Mouse (Mus musculus) spleen, adult 12 weeks (tissue): ENCODE measurements around the gene Htr6.
A peak's percentile ranks its signal among the peaks of the same experiment; 100 is the strongest.

Experiments used
- DNase-seq: peaks from one replicate; pipeline ENCODE4 v3.0.0; 2022; ENCODE audit warnings: low spot score

The Htr6 gene

GRCm38 (mm10) chr4:139075041-139075711 is at the start of gene Htr6:
Gene Htr6, minus strand, starts transcription at chr4:139075570.
- DNase-seq = no peak

- no peak for DNase-seq
Observed at GRCm38 (mm10) chr4:139124940-139125339, 49.6 kb upstream of the Htr6 start.

DNA sequence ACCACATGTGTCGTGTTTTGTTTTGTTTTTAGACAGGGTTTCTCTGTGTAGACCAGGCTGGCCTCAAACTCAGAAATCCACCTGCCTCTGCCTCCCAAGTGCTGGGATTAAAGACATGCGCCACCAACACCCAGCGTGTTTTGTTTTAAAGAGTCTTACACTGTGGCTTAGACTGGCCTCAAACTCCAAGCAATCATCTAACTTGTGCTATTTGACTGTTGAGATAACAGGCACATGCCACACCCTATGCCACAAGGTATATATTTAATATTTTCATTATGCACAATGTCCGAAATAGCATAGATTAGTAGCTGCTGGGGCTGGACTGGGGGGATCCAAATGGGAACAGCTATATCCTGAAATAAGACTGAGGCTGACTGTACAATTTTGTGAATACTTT is 47.2 kb upstream of the Htr6 start:
- DNase-seq = no peak

DNA sequence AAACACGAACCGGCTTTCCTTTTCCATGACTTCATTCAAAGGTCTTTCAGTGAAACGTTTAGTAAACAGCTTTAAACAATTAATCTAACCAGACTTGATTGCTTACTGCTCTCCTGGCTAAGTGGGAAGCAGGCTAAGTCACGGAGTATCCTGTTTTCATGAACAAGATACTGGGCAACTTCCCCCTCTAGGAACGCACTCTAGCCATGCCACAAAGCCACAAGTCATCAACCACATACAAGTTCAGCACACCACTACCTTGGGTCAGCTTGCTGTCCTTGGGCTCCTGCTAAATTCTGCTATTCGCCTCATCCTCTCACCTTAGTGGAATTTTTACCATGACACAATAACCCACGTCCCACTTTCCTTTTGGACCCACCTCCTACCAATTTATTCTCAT is 45.6 kb upstream of the Htr6 start:
- DNase-seq = no peak

- DNase-seq = no peak
Observed at GRCm38 (mm10) chr4:139120281-139120814, 45.0 kb upstream of the Htr6 start.

GRCm38 (mm10) chr4:139116356-139117063 is 41.1 kb upstream of the Htr6 start:
- no peak for DNase-seq

DNA sequence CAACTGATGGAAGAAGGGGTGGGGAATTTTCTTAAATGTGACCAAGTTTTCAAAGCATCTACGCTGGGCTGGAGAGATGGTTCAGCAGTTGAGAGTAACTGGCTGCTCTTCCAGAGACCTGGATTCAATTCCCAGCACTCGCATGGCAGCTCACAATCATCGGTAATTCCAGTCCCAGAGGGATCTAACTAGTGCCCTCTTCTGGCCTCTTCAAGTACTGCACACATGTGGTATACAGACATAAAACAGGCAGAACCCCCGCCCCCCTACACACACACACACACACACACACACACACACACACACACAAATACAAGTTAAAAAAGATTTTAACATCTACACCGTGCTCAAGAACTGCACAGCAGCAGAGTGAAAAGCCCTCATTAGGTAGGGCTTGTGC is 40.4 kb upstream of the Htr6 start:
- peak; percentile 25 for DNase-seq

DNA sequence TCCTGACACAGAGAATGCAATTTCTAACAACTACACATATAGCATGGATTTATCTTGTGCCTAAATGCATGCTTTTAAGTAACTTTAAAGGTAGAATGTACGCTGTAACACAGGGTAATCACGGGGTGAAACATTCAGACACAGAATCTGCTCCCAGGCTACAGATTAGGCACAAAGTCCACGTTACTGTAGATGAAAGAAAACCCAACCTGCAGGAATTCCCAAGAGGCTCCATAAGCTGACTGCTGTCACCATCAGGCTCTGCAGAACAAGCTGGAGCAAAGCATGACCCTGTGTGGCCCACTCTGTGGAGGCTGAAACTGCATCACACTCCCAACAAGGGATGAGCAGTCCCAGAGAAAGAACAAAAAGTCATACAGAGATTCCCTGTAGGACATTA is 37.1 kb upstream of the Htr6 start:
- DNase-seq = no peak

DNA sequence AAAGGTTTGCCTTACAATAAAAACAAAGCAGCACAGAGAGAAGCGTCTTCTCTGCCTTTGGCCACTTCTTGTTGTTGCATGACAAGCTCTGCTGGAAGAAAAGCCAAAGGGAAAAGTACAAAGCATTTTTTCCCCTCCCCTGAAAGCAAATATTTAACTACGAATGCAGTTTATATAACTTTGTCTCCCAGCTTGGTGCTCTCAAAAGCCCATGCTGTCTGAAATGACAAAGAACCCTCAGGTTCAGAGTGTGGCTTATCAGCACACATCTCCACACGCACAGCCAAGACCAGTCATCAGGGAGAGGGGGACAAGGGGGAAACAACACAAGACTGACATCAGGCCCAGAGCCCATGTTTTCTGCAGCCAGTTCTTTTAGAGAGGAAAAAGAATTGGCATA is 36.1 kb upstream of the Htr6 start:
- no peak for DNase-seq

GRCm38 (mm10) chr4:139110858-139111257 is 35.5 kb upstream of the Htr6 start:
- DNase-seq = no peak

- no peak for DNase-seq
Observed at GRCm38 (mm10) chr4:139105453-139105852, 30.1 kb upstream of the Htr6 start.

GRCm38 (mm10) chr4:139101546-139101945 is 26.2 kb upstream of the Htr6 start:
- no peak for DNase-seq

DNA sequence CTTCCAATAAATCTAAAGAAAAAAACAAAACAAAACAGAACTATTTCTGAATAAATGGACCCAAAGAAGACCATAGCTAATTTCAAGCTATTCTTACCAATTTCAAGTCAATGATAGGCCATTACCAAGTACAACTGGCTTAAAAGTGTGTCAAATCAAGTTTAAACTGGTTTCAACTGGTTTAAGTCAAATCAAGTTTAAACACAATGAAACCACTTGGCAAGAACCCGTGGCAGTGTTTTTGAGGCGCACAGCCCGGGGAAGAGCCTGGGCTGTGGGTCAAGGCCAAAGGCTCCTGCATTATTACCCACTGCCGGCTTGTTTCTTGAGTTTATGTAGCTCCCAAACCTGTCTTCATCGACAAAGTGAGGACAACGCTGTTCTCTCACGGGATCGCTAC is 25.0 kb upstream of the Htr6 start:
- no peak for DNase-seq

- DNase-seq = no peak
Observed at GRCm38 (mm10) chr4:139096201-139096600, 20.8 kb upstream of the Htr6 start.

- no peak for DNase-seq
Observed at GRCm38 (mm10) chr4:139095406-139095805, 20.0 kb upstream of the Htr6 start.

- no peak for DNase-seq
Observed at GRCm38 (mm10) chr4:139093196-139093530, 17.8 kb upstream of the Htr6 start.

DNA sequence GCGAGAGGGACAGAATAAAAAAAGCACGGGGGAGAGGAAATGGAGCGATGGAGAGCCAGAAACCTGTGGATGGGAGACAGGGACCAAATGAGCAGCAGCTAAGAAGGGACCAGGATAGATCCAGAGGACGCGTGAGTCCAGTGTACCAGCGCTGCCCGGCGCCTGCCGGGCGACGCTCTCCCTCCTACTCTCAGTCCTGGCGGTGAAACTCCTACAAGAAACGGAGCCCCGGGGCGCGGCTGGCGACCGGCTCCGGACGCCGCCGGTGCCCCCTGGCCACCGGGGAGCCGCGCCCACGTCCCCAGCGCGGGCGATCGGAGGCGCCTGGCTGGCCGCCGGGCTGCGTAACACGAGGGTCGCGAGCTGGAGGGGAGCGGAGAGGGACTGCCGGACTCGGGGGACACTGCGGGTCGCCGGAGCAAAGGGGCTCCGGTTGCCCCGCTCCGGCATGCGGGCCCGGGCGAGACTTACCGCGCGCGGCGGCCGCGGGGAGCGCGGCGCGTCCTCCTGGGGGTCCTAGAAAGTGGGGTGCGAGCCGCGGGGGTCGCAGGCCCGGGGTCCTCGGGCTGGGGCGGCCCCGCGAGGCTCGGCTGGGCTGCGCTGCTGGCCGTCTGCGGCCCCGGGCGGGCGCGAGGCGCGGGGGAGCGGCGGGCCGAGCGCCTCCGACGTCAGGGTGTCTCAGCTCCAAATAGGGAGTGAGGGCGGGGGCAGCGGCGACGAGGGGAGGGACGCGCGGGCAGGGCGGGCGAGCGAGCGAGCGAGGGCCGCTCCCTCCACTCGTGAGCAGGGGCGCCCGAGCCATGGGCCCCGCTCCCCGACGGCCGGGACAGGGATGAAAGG is 17.2 kb upstream of the Htr6 start, which contains the start of gene Nbl1:
Gene Nbl1, minus strand, starts transcription at position 638 of the 840 bp plus-strand sequence.
- no peak for DNase-seq

DNA sequence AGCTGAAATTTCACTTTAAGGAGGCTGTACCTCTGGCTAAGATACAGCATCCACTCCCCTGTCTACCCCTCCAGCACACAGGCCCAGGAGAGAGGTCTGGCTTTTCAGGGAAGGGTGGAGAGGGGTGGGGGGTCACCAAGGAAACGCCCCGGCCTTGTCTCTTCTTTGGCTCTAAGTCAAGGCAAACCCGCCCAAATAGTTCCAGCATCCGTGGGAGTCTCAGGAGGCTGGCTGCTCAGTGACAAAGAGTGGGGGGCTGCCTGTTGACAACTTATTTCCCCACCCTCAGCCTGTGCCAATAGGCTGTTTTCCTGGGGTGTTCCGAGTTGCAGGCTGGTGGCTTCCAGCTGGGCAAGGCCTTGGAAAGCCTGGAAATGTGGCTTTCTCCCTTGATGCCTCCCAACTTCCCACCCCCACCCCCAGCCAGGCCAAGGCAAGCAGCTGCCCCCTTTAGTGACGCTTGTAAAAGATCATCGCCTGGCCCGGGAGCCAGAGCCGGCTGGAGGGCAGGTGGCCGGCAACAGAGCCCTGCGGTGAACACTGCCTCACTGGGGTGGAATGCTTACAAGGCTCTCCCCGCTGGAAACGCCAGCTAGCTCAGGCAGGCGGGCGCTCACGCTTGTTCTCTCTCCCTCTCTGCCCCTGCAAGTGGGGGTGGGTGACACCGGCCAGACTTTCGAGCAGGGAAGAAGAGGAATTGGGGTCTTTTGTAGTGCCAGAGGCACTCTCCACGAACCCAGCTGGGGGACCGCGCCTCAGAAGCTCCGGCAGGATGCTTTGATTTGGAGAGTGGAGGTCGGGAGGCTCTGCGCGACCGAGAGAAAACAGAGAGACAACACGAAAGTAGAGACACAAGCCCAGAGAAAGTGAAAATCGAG is 16.3 kb upstream of the Htr6 start:
- no peak for DNase-seq

GRCm38 (mm10) chr4:139091066-139091465 is 15.7 kb upstream of the Htr6 start:
- DNase-seq = no peak

GRCm38 (mm10) chr4:139090303-139090940 is 15.1 kb upstream of the Htr6 start:
- no peak for DNase-seq

DNA sequence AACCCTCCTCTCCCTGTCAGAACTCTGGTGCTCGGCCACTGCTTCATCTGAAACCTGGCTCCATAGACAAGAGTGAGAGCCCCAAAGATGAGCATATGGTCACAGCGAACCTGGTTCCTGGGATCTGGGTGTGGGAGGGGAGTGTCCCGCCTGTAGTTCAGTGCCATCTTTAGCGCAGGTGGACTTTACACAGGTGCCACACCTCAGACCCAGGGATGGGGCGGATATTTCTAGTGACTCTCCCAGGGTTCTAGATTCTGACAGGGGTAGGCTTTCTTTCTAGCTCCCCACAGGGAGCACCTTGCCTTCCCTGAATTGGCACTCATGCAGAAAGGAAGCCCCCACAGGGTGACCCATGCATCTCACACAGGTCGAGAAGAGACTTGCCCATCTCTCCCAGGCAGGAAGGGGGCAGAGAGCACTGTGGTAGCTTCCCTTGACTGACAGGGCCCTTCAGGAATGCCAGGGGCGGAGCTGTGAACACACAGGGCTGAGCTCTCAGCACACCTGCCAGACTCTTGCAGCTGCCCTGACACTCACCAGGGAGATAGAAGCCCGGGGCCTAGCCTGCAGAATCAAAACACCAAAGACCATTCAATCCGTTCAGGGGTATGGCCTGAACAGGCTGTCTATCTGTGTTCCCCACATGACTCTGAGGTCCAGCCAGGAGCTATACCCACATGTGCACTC is 13.8 kb upstream of the Htr6 start:
- DNase-seq = no peak
